Mouse (Mus musculus) small intestine, adult 2 months (tissue): Measurements from ENCODE around the gene Nup188. TPM values are rescaled to one million over a fixed set of nuclear protein-coding genes. Genes with fewer than 3 reads are reported as not detected.

Experiments used
- H3K27ac ChIP-seq: fragments of 200-500 bp; 2 replicates; pipeline ENCODE4 v1.5.1; 2012; ENCODE audit warnings: low read depth, low read length, control low read depth, inconsistent platforms; ENCODE audit not compliant: insufficient read depth
- H3K27me3 ChIP-seq: fragments of 200-500 bp; 2 replicates; pipeline ENCODE4 v1.6.1; 2012; ENCODE audit warnings: mild to moderate bottlenecking, moderate library complexity, low read length, inconsistent platforms; ENCODE audit not compliant: control insufficient read depth, insufficient read depth
- H3K36me3 ChIP-seq: fragments of 200-500 bp; 2 replicates; pipeline ENCODE4 v1.6.1; 2012; ENCODE audit warnings: mild to moderate bottlenecking, low read length, control low read depth, inconsistent platforms; ENCODE audit not compliant: control insufficient read depth, insufficient read depth
- H3K4me1 ChIP-seq: fragments of 200-500 bp; 2 replicates; pipeline ENCODE4 v1.6.1; 2012; ENCODE audit warnings: low read length, inconsistent platforms, mixed read lengths; ENCODE audit not compliant: control insufficient read depth, insufficient read depth, insufficient read length
- H3K4me3 ChIP-seq: fragments of 200-500 bp; 2 replicates; pipeline ENCODE4 v1.5.1; 2012; ENCODE audit warnings: low read depth, mild to moderate bottlenecking, control low read depth, inconsistent platforms, low read length, moderate library complexity
- CTCF ChIP-seq: fragments of 200-500 bp; IDR thresholded peaks from 2 replicates; pipeline ENCODE4 v1.5.1; 2012; ENCODE audit warnings: low read depth, mild to moderate bottlenecking, control low read depth, inconsistent platforms, low read length, moderate library complexity, mixed read lengths; ENCODE audit not compliant: insufficient replicate concordance, insufficient read length; ENCODE audit errors: extremely low read depth
- POLR2A ChIP-seq: fragments of 200-500 bp; IDR thresholded peaks from 2 replicates; pipeline ENCODE4 v1.6.1; 2012; ENCODE audit warnings: low read depth, mild to moderate bottlenecking, control low read depth, inconsistent platforms, low read length, moderate library complexity
- WGBS: fragments of 180-500 bp; shearing (Covaris S2); methylation state at CpG from one replicate; pipeline ENCODE4 v1.1.7; 2018; 5-methylcytosine and 5-hydroxymethylcytosine counted together
- polyA plus RNA-seq: library from polyadenylated mRNA; depleted of rRNA; stranded (reverse); fragments of >200 nt; gene quantifications from 2 replicates; pipeline ENCODE4 v1.2.3, GENCODE M21; 2012

The Nup188 gene
- polyA plus RNA-seq, 1 experiment: 21.4 TPM

DNA sequence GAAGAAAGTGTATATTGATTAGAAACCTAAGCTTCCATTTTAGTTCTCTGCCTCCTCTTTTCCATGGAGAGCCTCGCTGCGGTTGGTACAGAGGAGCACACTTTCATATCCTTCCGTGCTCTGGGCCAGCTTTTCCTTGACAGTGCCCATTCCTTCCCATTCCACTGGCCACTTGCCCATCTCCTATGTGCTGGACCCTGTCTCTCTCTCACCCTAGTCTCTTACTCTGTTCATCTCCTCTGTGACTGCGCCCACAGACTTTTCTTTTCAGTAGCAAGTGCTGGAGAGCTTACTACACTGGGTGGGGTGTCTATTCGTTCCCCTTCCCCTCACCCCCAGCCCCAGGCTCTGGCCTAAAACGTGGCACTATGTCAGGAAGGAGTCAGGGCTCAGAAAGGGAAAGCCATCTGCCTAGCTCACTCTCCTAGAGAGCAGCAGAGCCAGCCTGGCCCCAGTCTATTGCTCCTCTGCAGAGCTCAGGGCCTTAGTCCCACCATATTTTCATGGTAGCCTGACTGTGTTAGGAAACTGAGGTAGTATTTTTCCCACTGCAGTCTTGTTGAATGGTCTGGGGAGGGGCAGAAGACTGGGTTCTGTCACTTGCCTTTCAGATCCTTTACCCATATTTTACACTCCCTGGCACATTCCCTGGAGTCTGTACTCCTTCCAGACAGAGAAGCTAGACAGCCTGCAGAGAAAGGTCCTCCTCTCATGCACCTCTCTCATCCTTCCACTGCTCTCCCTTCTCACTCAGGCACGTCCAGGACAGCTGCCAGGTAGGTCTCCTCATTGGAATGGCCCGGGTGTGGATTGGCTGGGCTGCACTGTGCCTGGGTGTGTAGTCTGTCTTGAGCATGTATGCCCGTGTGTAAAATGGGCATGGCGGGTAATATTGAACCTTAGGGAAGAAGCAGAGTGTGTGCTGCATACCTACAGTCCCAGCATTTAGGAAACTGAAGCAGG, 35.8 kb upstream of the Nup188 start:
- Histone ChIP-seq H3K36me3 (peaks cover 15% of the 10 kb centered on the region), H3K4me3 (no peak overlapping the region), H3K4me1 (peaks cover 34% of the 10 kb centered on the region), H3K27ac (0 out of 2 replicates have a peak overlapping the region, but pooled peaks have one; percentile 21), H3K27me3 (no peaks in the 10 kb centered on the region)
- WGBS: 64% methylated on average over 10 of the region's 10 CpGs
- no peak for TF ChIP-seq CTCF
- no peak for TF ChIP-seq POLR2A

DNA sequence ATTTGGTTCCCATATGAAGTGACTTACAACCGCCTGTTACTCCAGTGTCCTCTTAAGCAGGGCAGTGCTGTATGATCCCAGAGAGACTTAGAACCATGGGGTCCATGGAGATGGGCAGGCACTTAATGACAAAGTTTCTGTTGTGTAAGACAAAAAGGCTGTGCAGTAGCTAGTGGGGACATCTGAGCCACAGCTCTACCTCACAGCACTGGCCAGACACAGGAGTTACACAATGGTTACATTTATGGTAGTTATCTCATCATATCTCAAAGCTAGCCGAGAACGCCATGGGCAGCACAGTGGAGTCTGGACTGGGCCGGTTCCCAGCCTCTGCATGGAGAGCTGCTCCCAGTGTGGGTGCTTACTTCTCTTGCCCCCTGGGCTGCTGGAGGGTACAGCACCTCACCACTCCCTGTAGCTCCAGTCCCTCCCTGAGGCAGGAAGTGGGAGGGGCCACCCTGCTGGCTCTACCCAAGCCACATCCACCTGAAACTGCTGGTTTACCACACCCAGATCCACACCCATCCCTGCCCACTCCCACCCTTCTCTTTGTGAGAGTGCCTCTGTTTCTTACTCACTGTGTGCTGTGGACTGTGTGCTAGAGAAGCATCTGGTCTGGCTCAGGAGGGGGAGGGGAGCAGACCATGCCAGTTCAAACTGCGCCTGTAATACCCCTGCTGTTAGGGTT, 34.6 kb upstream of the Nup188 start:
- TF ChIP-seq POLR2A: no peak
- H3K4me3 ChIP-seq: no peak overlapping the region
- peak overlapping the region; percentile 67 for H3K27ac ChIP-seq
- H3K4me1 ChIP-seq: peaks cover 29% of the 10 kb centered on the region
- H3K27me3 ChIP-seq: no peaks in the 10 kb centered on the region
- peaks cover 25% of the 10 kb centered on the region for H3K36me3 ChIP-seq
- WGBS: 39% methylated on average over 5 of the region's 5 CpGs

DNA sequence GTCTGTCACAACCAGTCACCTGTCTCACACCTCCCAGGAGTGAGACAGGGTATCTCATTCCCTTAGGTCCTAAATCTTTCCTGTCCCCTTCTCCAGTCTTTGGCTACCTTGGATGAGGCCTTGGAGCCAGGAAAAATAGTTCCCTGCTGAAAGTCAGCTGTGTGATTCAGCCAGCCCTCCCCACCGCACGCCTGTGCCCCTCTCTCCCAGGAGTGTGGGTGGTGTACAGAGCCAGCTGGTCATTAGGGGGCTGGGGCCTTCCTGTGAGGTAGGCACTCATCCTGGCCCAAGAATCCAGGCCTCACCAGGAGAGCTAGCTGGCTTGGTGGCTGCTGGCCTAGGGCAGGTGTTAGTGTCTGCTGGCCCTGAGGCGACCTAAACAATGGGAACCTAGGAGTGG, 33.7 kb upstream of the Nup188 start:
- Histone ChIP-seq H3K27me3 (no peaks in the 10 kb centered on the region), H3K4me3 (no peak overlapping the region), H3K4me1 (peaks cover 28% of the 10 kb centered on the region), H3K27ac (peak overlapping the region; percentile 50; the same call in 1 of the 2 replicates), H3K36me3 (peaks cover 34% of the 10 kb centered on the region)
- no peak for TF ChIP-seq POLR2A
- no peak for TF ChIP-seq CTCF
- WGBS: 87% methylated on average over 3 of the region's 3 CpGs

DNA sequence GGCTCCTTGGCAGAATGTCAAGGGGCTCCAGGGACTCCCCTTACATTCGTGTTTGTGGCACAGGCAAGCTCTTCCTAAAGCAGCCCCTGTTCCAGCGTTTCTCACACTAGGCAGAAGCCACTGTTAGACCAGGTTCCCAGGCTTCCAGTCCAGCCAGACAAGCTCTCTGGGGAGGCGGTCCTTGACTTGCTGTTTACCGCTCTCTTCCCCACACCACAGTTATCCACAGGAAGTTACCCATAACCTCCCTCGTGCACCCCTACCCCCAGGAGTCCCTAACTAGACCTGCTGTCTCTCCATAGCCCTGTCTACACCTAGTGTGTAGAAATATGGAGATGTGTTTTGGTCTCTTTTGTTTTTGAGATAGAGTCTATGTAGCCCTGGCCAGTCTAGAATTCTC, 32.4 kb upstream of the Nup188 start:
- TF ChIP-seq POLR2A: no peak
- TF ChIP-seq CTCF: no peak
- Histone ChIP-seq H3K27ac (no peak overlapping the region), H3K27me3 (no peaks in the 10 kb centered on the region), H3K4me3 (no peak overlapping the region), H3K36me3 (peaks cover 42% of the 10 kb centered on the region), H3K4me1 (peaks cover 36% of the 10 kb centered on the region)
- WGBS: 75% methylated on average over 5 of the region's 5 CpGs

DNA sequence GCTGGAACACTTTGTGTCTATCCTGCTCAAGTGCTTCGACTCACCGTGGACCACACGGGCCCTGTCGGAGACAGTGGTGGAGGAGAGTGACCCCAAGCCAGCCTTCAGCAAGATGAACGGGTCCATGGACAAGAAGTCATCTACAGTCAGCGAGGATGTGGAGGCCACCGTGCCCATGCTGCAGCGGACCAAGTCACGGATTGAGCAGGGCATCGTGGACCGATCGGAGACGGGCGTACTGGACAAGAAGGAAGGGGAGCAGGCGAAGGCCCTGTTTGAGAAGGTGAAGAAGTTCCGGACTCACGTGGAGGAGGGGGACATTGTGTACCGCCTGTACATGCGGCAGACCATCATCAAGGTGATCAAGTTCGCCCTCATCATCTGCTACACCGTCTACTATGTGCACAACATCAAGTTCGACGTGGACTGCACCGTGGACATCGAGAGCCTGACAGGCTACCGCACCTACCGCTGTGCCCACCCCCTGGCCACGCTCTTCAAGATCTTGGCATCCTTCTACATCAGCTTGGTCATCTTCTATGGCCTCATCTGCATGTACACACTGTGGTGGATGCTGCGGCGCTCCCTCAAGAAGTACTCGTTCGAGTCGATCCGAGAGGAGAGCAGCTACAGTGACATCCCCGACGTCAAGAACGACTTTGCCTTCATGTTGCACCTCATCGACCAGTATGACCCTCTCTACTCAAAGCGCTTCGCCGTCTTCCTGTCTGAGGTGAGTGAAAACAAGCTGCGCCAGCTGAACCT, 30.4 kb upstream of the Nup188 start:
- WGBS: 96% methylated on average over 42 of the region's 42 CpGs
- Histone ChIP-seq H3K4me1 (peaks cover 29% of the 10 kb centered on the region), H3K4me3 (no peak overlapping the region), H3K27ac (no peak overlapping the region), H3K27me3 (no peaks in the 10 kb centered on the region), H3K36me3 (peaks cover 43% of the 10 kb centered on the region)
- TF ChIP-seq POLR2A (no peak), CTCF (no peak)

DNA sequence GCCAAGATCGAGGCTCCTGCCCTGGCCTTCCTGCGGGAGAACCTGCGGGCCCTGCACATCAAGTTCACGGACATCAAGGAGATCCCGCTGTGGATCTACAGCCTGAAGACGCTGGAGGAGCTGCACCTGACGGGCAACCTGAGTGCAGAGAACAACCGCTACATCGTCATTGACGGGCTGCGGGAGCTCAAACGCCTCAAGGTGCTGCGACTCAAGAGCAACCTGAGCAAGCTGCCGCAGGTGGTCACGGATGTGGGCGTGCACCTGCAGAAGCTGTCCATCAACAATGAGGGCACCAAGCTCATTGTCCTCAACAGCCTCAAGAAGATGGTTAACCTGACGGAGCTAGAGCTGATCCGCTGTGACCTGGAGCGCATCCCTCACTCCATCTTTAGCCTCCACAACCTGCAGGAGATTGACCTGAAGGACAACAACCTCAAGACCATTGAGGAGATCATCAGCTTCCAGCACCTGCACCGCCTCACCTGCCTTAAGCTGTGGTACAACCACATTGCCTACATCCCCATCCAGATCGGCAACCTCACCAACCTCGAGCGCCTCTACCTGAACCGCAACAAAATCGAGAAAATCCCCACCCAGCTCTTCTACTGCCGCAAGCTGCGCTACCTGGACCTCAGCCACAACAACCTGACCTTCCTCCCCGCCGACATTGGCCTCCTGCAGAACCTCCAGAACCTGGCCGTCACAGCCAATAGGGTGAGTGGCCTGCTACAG, 29.4 kb upstream of the Nup188 start:
- no peak for TF ChIP-seq CTCF
- TF ChIP-seq POLR2A: no peak
- Histone ChIP-seq H3K4me3 (no peak overlapping the region), H3K27ac (no peak overlapping the region), H3K27me3 (no peaks in the 10 kb centered on the region), H3K4me1 (peaks cover 21% of the 10 kb centered on the region), H3K36me3 (peaks cover 44% of the 10 kb centered on the region)
- 93% methylated on average over 30 of the region's 30 CpGs for WGBS
